Mouse (Mus musculus) intestine, embryonic 15.5 days (tissue): Measurements from ENCODE around the gene Cbr3. TPM values are rescaled to one million over a fixed set of nuclear protein-coding genes. Genes with fewer than 3 reads are reported as not detected.

Source experiments
- ATAC-seq: fragments of 200-750 bp; cut with Nextera tagmentation; 2 replicates; pipeline ENCODE4 v1.8.0; 2017; ENCODE audit warnings: moderate TSS enrichment, moderate library complexity
- H3K27ac ChIP-seq: fragments of 300-500 bp; sonication (generic); 2 replicates; pipeline ENCODE4 v1.5.1; 2015; ENCODE audit warnings: mild to moderate bottlenecking, inconsistent platforms
- H3K27me3 ChIP-seq: fragments of 300-500 bp; sonication (generic); replicated peaks from 2 replicates; pipeline ENCODE4 v1.6.1; 2015; ENCODE audit warnings: inconsistent platforms
- H3K36me3 ChIP-seq: fragments of 300-500 bp; sonication (generic); 2 replicates; pipeline ENCODE4 v1.6.1; 2015; ENCODE audit warnings: inconsistent platforms
- H3K4me1 ChIP-seq: fragments of 300-500 bp; sonication (generic); replicated peaks from 2 replicates; pipeline ENCODE4 v1.6.1; 2015; ENCODE audit warnings: inconsistent platforms
- H3K4me2 ChIP-seq: fragments of 300-500 bp; sonication (generic); replicated peaks from 2 replicates; pipeline ENCODE4 v1.6.1; 2015; ENCODE audit warnings: mild to moderate bottlenecking, inconsistent platforms
- H3K4me3 ChIP-seq: fragments of 300-500 bp; sonication (generic); replicated peaks from 2 replicates; pipeline ENCODE4 v1.5.1; 2015; ENCODE audit warnings: inconsistent platforms
- H3K9ac ChIP-seq: fragments of 300-500 bp; sonication (generic); 2 replicates; pipeline ENCODE4 v1.6.1; 2015; ENCODE audit warnings: inconsistent platforms
- H3K9me3 ChIP-seq: fragments of 300-500 bp; sonication (generic); 2 replicates; pipeline ENCODE4 v1.6.1; 2016; ENCODE audit warnings: inconsistent platforms
- WGBS: fragments of 180-500 bp; shearing (Covaris S2); methylation state at CpG from one replicate; pipeline ENCODE4 v1.1.7; 2015; 5-methylcytosine and 5-hydroxymethylcytosine counted together
- polyA plus RNA-seq: library from polyadenylated mRNA; unstranded; fragments of >200 nt; fragmentation: Nextera tagmentation; extraction: Ambion mirVana; gene quantifications from 2 replicates; pipeline ENCODE4 v1.2.1, GENCODE M21; 2015

The Cbr3 gene
- polyA plus RNA-seq, 1 experiment from 2014 or later, result 2.4 TPM

- H3K27ac ChIP-seq, result no peak overlapping the region
- WGBS, result 30% methylated on average over 5 of the region's 5 CpGs
- H3K4me3 ChIP-seq, result no peak overlapping the region
- peaks cover 11% of the 10 kb centered on the region; the same call in 1 of the 2 replicates for H3K4me1 ChIP-seq
- no peak overlapping the region for H3K4me2 ChIP-seq
- no peak overlapping the region for H3K9ac ChIP-seq
- no peak for ATAC-seq
- no peaks in the 10 kb centered on the region for H3K36me3 ChIP-seq
- no peaks in the 10 kb centered on the region for H3K27me3 ChIP-seq
- no peaks in the 10 kb centered on the region for H3K9me3 ChIP-seq
These were observed 31.4 kb downstream of the Cbr3 start for GRCm38 (mm10) chr16:93714426-93714825.

GRCm38 (mm10) chr16:93715826-93716225, 32.8 kb downstream of the Cbr3 start:
- Histone ChIP-seq H3K4me2 (no peak overlapping the region), H3K4me1 (peaks cover 11% of the 10 kb centered on the region; the same call in 1 of the 2 replicates), H3K9ac (no peak overlapping the region), H3K9me3 (no peaks in the 10 kb centered on the region), H3K27ac (no peak overlapping the region), H3K27me3 (no peaks in the 10 kb centered on the region), H3K4me3 (no peak overlapping the region), H3K36me3 (no peaks in the 10 kb centered on the region)
- no peak for ATAC-seq
- 66% methylated on average over 6 of the region's 6 CpGs for WGBS

- H3K9me3 ChIP-seq, result no peaks in the 10 kb centered on the region
- peaks cover 11% of the 10 kb centered on the region; the same call in 1 of the 2 replicates for H3K4me1 ChIP-seq
- peak; percentile 50 for ATAC-seq
- H3K4me2 ChIP-seq, result no peak overlapping the region
- no peak overlapping the region for H3K4me3 ChIP-seq
- no peak overlapping the region for H3K9ac ChIP-seq
- 24% methylated on average over 5 of the region's 5 CpGs for WGBS
- H3K27ac ChIP-seq, result no peak overlapping the region
- no peaks in the 10 kb centered on the region for H3K36me3 ChIP-seq
- no peaks in the 10 kb centered on the region for H3K27me3 ChIP-seq
These were observed 34.3 kb downstream of the Cbr3 start for GRCm38 (mm10) chr16:93717299-93717703.

- H3K9ac ChIP-seq, result no peak overlapping the region
- no peak overlapping the region for H3K27ac ChIP-seq
- ATAC-seq, result no peak
- WGBS, result 75% methylated on average over 5 of the region's 5 CpGs
- no peak overlapping the region for H3K4me3 ChIP-seq
- no peaks in the 10 kb centered on the region for H3K36me3 ChIP-seq
- H3K27me3 ChIP-seq, result no peaks in the 10 kb centered on the region
- peaks cover 8% of the 10 kb centered on the region; the same call in 1 of the 2 replicates for H3K4me1 ChIP-seq
- H3K9me3 ChIP-seq, result no peaks in the 10 kb centered on the region
- no peak overlapping the region for H3K4me2 ChIP-seq
These were observed 38.8 kb downstream of the Cbr3 start for GRCm38 (mm10) chr16:93721771-93722170.

GRCm38 (mm10) chr16:93722476-93722875, 39.5 kb downstream of the Cbr3 start:
- WGBS, result 57% methylated on average over 2 of the region's 2 CpGs

GRCm38 (mm10) chr16:93725417-93726144, 42.6 kb downstream of the Cbr3 start:
- no peaks in the 10 kb centered on the region for H3K36me3 ChIP-seq
- H3K27ac ChIP-seq, result peak overlapping the region; percentile 27
- 0 out of 2 replicates have a peak, but pooled peaks cover 3% of the 10 kb centered on the region for H3K4me1 ChIP-seq
- H3K4me2 ChIP-seq, result peak overlapping the region; percentile 7; the same call in 1 of the 2 replicates
- no peaks in the 10 kb centered on the region for H3K9me3 ChIP-seq
- ATAC-seq, result peak; percentile 65
- no peaks in the 10 kb centered on the region for H3K27me3 ChIP-seq
- no peak overlapping the region for H3K9ac ChIP-seq
- WGBS, result 58% methylated on average over 8 of the region's 8 CpGs
- no peak overlapping the region for H3K4me3 ChIP-seq

More at GRCm38 (mm10) chr16:93722476-93722875, 39.5 kb downstream of the Cbr3 start:
- Histone ChIP-seq H3K36me3 (no peaks in the 10 kb centered on the region), H3K4me2 (no peak overlapping the region), H3K27ac (no peak overlapping the region), H3K9me3 (no peaks in the 10 kb centered on the region), H3K27me3 (no peaks in the 10 kb centered on the region), H3K4me3 (no peak overlapping the region), H3K9ac (no peak overlapping the region), H3K4me1 (peaks cover 4% of the 10 kb centered on the region; the same call in 1 of the 2 replicates)
- ATAC-seq, result no peak

- no peak overlapping the region for H3K9ac ChIP-seq
- WGBS, result 75% methylated on average over 4 of the region's 4 CpGs
- peak; percentile 39 for ATAC-seq
- peak overlapping the region; percentile 27 for H3K27ac ChIP-seq
- peak overlapping the region; percentile 7; the same call in 1 of the 2 replicates for H3K4me2 ChIP-seq
- no peaks in the 10 kb centered on the region for H3K36me3 ChIP-seq
- no peaks in the 10 kb centered on the region for H3K9me3 ChIP-seq
- H3K4me3 ChIP-seq, result no peak overlapping the region
- no peaks in the 10 kb centered on the region for H3K27me3 ChIP-seq
- 0 out of 2 replicates have a peak, but pooled peaks cover 3% of the 10 kb centered on the region for H3K4me1 ChIP-seq
These were observed 43.2 kb downstream of the Cbr3 start for GRCm38 (mm10) chr16:93726186-93726585.

- H3K4me2 ChIP-seq, result no peak overlapping the region
- peaks cover 8% of the 10 kb centered on the region; the same call in 1 of the 2 replicates for H3K4me1 ChIP-seq
- no peak overlapping the region for H3K9ac ChIP-seq
- H3K9me3 ChIP-seq, result no peaks in the 10 kb centered on the region
- no peak for ATAC-seq
- H3K36me3 ChIP-seq, result no peaks in the 10 kb centered on the region
- no peak overlapping the region for H3K27ac ChIP-seq
- no peaks in the 10 kb centered on the region for H3K27me3 ChIP-seq
- no peak overlapping the region for H3K4me3 ChIP-seq
- 75% methylated on average over 9 of the region's 9 CpGs for WGBS
These were observed 45.7 kb downstream of the Cbr3 start for GRCm38 (mm10) chr16:93728676-93729075.

GRCm38 (mm10) chr16:93729801-93730721, 47.0 kb downstream of the Cbr3 start:
- WGBS, result 75% methylated on average over 23 of the region's 23 CpGs
- Histone ChIP-seq H3K4me1 (peaks cover 10% of the 10 kb centered on the region; the same call in 1 of the 2 replicates), H3K4me3 (no peak overlapping the region), H3K27ac (no peak overlapping the region), H3K9ac (no peak overlapping the region), H3K4me2 (no peak overlapping the region), H3K36me3 (no peaks in the 10 kb centered on the region), H3K9me3 (no peaks in the 10 kb centered on the region), H3K27me3 (no peaks in the 10 kb centered on the region)
- no peak for ATAC-seq

- 86% methylated on average over 8 of the region's 8 CpGs for WGBS
- Histone ChIP-seq H3K4me2 (no peak overlapping the region), H3K9ac (no peak overlapping the region), H3K4me3 (no peak overlapping the region), H3K27ac (no peak overlapping the region), H3K9me3 (no peaks in the 10 kb centered on the region), H3K4me1 (peaks cover 10% of the 10 kb centered on the region; the same call in 1 of the 2 replicates), H3K36me3 (no peaks in the 10 kb centered on the region), H3K27me3 (no peaks in the 10 kb centered on the region)
- peak; percentile 48 for ATAC-seq
These were observed 48.3 kb downstream of the Cbr3 start for GRCm38 (mm10) chr16:93731310-93731709.

- peak; percentile 34 for ATAC-seq
- Histone ChIP-seq H3K27ac (0 out of 2 replicates have a peak overlapping the region, but pooled peaks have one; percentile 22), H3K9ac (no peak overlapping the region), H3K4me2 (no peak overlapping the region), H3K4me1 (peaks cover 10% of the 10 kb centered on the region; the same call in 1 of the 2 replicates), H3K27me3 (no peaks in the 10 kb centered on the region), H3K36me3 (no peaks in the 10 kb centered on the region), H3K4me3 (no peak overlapping the region), H3K9me3 (no peaks in the 10 kb centered on the region)
- 66% methylated on average over 18 of the region's 18 CpGs for WGBS
These were observed 50.0 kb downstream of the Cbr3 start for GRCm38 (mm10) chr16:93732875-93733569.
